Mouse (Mus musculus) liver, postnatal 0 days (tissue): ENCODE results near the gene Lama2.

Experiments
- CTCF ChIP-seq: sonication (generic); IDR thresholded peaks from 2 replicates; pipeline ENCODE4 v1.5.1; 2016; ENCODE audit warnings: antibody characterized with exemption, low read depth
- EP300 ChIP-seq: IDR thresholded peaks from 2 replicates; pipeline ENCODE4 v1.6.1; 2016; ENCODE audit warnings: antibody characterized with exemption, low read depth, mild to moderate bottlenecking

GRCm38 (mm10) chr10:27595675-27596074 lies 23.9 kb downstream of the Lama2 start:
- TF ChIP-seq CTCF (no peak), EP300 (no peak)
